Mouse (Mus musculus): Measurements from ENCODE around the gene Pou6f1. TPM values are rescaled to one million over a fixed set of nuclear protein-coding genes. Genes with fewer than 3 reads are reported as not detected.
"Not testable (repeated sequence)": the region's sequence is repeated elsewhere in the genome, so short reads cannot be mapped to it uniquely, and the experiment has no call there.

Pou6f1 gene
- total and polyA plus RNA-seq, 3 experiments = 1.7 to 9.1 (median 7.4) TPM

DNA sequence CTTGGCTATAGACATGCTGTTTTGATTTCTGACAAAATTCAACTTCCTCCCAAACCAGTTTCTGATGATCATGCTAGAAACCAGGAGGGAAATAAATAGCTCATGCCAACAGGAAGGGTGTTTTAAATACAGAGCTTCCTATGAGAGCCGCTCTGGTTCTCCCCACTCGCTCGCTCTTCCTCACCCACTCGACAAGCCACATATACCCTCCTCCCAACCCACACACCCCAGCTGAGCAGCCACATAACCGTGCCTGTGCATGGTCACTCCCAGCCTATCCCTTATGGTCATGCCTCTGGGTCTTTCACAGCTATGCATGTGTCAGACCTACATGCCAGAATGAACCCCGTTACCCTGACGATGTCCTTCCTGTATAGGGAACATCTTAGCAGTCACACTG is 22.4 kb upstream of the Pou6f1 start:
- dilution Hi-C loops (cut with MboI; ENCODE audit: extremely low pct_ligation_motif_present, extremely low pct_unique_long_range_greater_than_20kb, low sequenced_read_pairs) (no loop called here), in situ Hi-C loops (cut with MboI; ENCODE audit: low pct_ligation_motif_present, low pct_unique_long_range_greater_than_20kb, low sequenced_read_pairs) (no loop called here)
- Histone ChIP-seq H3K4me2 (ENCODE audit: insufficient read depth, low read depth, poor library complexity, severe bottlenecking) (no peak overlapping the region), H3K4me1 (ENCODE audit: control insufficient read depth in 1 of 2, insufficient read depth in 2 of 2) (peaks cover under 1 to 4% of the 10 kb centered on the region in 2 experiments; a peak in 1 of 4 replicates), H3K9ac (ENCODE audit: insufficient read depth, low read depth) (no peak overlapping the region), H3K9me3 (replicated peaks; ENCODE audit: low read length) (no peaks in the 10 kb centered on the region), H3K79me2 (replicated peaks; ENCODE audit: control insufficient read depth, extremely low read depth, insufficient read depth, poor library complexity, severe bottlenecking) (0 out of 2 replicates have a peak, but pooled peaks cover under 1% of the 10 kb centered on the region), H3K27ac (ENCODE audit: insufficient read depth, low read depth) (no peak overlapping the region), H3K27me3 (replicated peaks) (no peaks in the 10 kb centered on the region), H3K4me3 (replicated peaks in 1 of 3; ENCODE audit: low read depth in 2 of 3, low read length in 2 of 3, poor library complexity in 1 of 3) (no peak overlapping the region), H3K36me3 (replicated peaks in 1 of 2; ENCODE audit: control insufficient read depth in 1 of 2, insufficient read depth in 1 of 2, low read length in 1 of 2) (peaks cover 43 to 59% of the 10 kb centered on the region in 2 experiments)
- DNase-seq (ENCODE audit: extremely low read depth) = no peak
- TF ChIP-seq ZMIZ1 (IDR thresholded peaks at IDR 0.05; ENCODE audit: low read depth, low read length) (no peak), ZC3H11A (IDR thresholded peaks at IDR 0.05; ENCODE audit: low read depth, low read length) (no peak), UBTF (IDR thresholded peaks at IDR 0.05; ENCODE audit: low read depth, low read length) (no peak), PAX5 (IDR thresholded peaks at IDR 0.05; ENCODE audit: low read length) (no peak), CHD1 (IDR thresholded peaks at IDR 0.05; ENCODE audit: low read depth, low read length) (no peak), SMC3 (IDR thresholded peaks at IDR 0.05; ENCODE audit: low read depth, low read length) (no peak), TBP (conservative IDR thresholded peaks at IDR 0.05; ENCODE audit: low read depth, low read length) (no peak), BHLHE40 (IDR thresholded peaks at IDR 0.05; ENCODE audit: low read depth, low read length) (no peak), SIN3A (IDR thresholded peaks at IDR 0.05; ENCODE audit: low read length) (no peak), POLR2AphosphoS2 (IDR thresholded peaks at IDR 0.05; ENCODE audit: low read depth, low read length) (no peak), KAT2A (IDR thresholded peaks at IDR 0.05; ENCODE audit: insufficient replicate concordance, low read length) (no peak)

GRCm38 (mm10) chr15:100621671-100622070 is 21.9 kb upstream of the Pou6f1 start:
- DNase-seq (ENCODE audit: extremely low read depth); in situ Hi-C loops (cut with MboI; ENCODE audit: low pct_ligation_motif_present, low pct_unique_long_range_greater_than_20kb, low sequenced_read_pairs); H3K4me3 ChIP-seq (replicated peaks in 1 of 3; ENCODE audit: low read depth in 2 of 3, low read length in 2 of 3, poor library complexity in 1 of 3); H3K27me3 ChIP-seq (replicated peaks); H3K4me2 ChIP-seq (ENCODE audit: insufficient read depth, low read depth, poor library complexity, severe bottlenecking); dilution Hi-C loops (cut with MboI; ENCODE audit: extremely low pct_ligation_motif_present, extremely low pct_unique_long_range_greater_than_20kb, low sequenced_read_pairs); H3K79me2 ChIP-seq (replicated peaks; ENCODE audit: control insufficient read depth, extremely low read depth, insufficient read depth, poor library complexity, severe bottlenecking); H3K27ac ChIP-seq (ENCODE audit: insufficient read depth, low read depth); H3K9me3 ChIP-seq (replicated peaks; ENCODE audit: low read length); H3K4me1 ChIP-seq (ENCODE audit: control insufficient read depth in 1 of 2, insufficient read depth in 2 of 2); H3K9ac ChIP-seq (ENCODE audit: insufficient read depth, low read depth): not testable (repeated sequence)
- peaks cover 46 to 64% of the 10 kb centered on the region in 2 experiments for H3K36me3 ChIP-seq (replicated peaks in 1 of 2; ENCODE audit: control insufficient read depth in 1 of 2, insufficient read depth in 1 of 2, low read length in 1 of 2)

GRCm38 (mm10) chr15:100619200-100619599 is 19.4 kb upstream of the Pou6f1 start:
- peaks cover 46 to 64% of the 10 kb centered on the region in 2 experiments for H3K36me3 ChIP-seq (replicated peaks in 1 of 2; ENCODE audit: control insufficient read depth in 1 of 2, insufficient read depth in 1 of 2, low read length in 1 of 2)
- dilution Hi-C loops (cut with MboI; ENCODE audit: extremely low pct_ligation_motif_present, extremely low pct_unique_long_range_greater_than_20kb, low sequenced_read_pairs) = no loop called here
- peaks cover 13% of the 10 kb centered on the region for H3K79me2 ChIP-seq (replicated peaks; ENCODE audit: control insufficient read depth, extremely low read depth, insufficient read depth, poor library complexity, severe bottlenecking)

More at GRCm38 (mm10) chr15:100619200-100619599, 19.4 kb upstream of the Pou6f1 start:
- no peak for DNase-seq (ENCODE audit: extremely low read depth)
- Histone ChIP-seq H3K9me3 (replicated peaks; ENCODE audit: low read length) (no peaks in the 10 kb centered on the region), H3K4me1 (ENCODE audit: control insufficient read depth in 1 of 2, insufficient read depth in 2 of 2) (peaks cover 7 to 12% of the 10 kb centered on the region in 2 experiments), H3K4me2 (ENCODE audit: insufficient read depth, low read depth, poor library complexity, severe bottlenecking) (no peak overlapping the region), H3K27me3 (replicated peaks) (no peaks in the 10 kb centered on the region), H3K27ac (ENCODE audit: insufficient read depth, low read depth) (no peak overlapping the region), H3K4me3 (replicated peaks in 1 of 3; ENCODE audit: low read depth in 2 of 3, low read length in 2 of 3, poor library complexity in 1 of 3) (no peak overlapping the region), H3K9ac (ENCODE audit: insufficient read depth, low read depth) (no peak overlapping the region)
- TF ChIP-seq MXI1 (IDR thresholded peaks at IDR 0.05; ENCODE audit: low read depth, low read length) = no peak
- no peak for TF ChIP-seq USF1 (IDR thresholded peaks at IDR 0.05; ENCODE audit: low read depth, low read length)
- no peak for TF ChIP-seq USF2 (conservative IDR thresholded peaks at IDR 0.05; ENCODE audit: low read depth, low read length)
- no peak for TF ChIP-seq JUN (IDR thresholded peaks at IDR 0.05; ENCODE audit: insufficient read depth, low read depth, low read length)
- no peak for TF ChIP-seq HCFC1 (IDR thresholded peaks at IDR 0.05; ENCODE audit: low read depth, low read length)
- TF ChIP-seq ZMIZ1 (IDR thresholded peaks at IDR 0.05; ENCODE audit: low read depth, low read length) = no peak
- no peak for TF ChIP-seq ZNF384 (IDR thresholded peaks at IDR 0.05; ENCODE audit: low read depth, low read length)
- no peak for TF ChIP-seq RAD21 (IDR thresholded peaks at IDR 0.05; ENCODE audit: low read depth, low read length)
- no peak for TF ChIP-seq CHD2 (IDR thresholded peaks at IDR 0.05; ENCODE audit: low read length)
- TF ChIP-seq E2F4 (IDR thresholded peaks at IDR 0.05; ENCODE audit: insufficient replicate concordance, low read depth, low read length) = no peak
- in situ Hi-C loops (cut with MboI; ENCODE audit: low pct_ligation_motif_present, low pct_unique_long_range_greater_than_20kb, low sequenced_read_pairs) = no loop called here

All from CH12.LX (cell line).